Comparison of ENCODE assay signal across 34 mouse cellular contexts in the genomic region with DNA sequence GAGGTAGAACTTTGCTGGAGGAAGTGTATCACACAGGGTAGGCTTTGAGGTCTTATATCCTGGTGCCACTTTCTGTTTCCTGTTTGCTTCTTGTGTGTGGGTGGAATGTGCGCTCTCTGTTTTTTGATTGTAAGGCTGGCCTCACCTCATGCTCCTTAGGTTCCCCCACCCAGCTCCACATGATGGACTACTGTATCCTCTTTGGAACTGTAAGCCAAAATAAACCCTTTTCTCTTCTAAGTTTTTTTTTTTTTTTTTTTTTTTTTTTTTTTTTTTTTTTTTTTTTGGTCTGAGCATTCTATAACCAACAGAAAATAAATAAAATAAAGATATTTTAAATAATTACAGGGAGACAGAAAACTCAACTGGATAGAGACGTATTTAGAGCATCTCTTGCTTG.
"Had no signal": no experiment of that assay in that cellular context is flagged by ENCODE, and none has a peak within 500 bp of the region (broad histone marks: within the 10 kb centered on the region; RNA-seq: fewer than 3 reads in every experiment).

No protein-coding gene starts in this region.

- H3K4me2 ChIP-seq: heart, embryonic 12.5 days; heart, embryonic 13.5 days; heart, embryonic 15.5 days; hindbrain, embryonic 12.5 days; hindbrain, embryonic 13.5 days; hindbrain, embryonic 14.5 days; hindbrain, embryonic 15.5 days; intestine, embryonic 15.5 days; kidney, embryonic 15.5 days had no signal

- H3K36me3 ChIP-seq: intestine, embryonic 15.5 days had no signal

- H3K4me1 ChIP-seq: heart, embryonic 12.5 days; heart, embryonic 13.5 days; heart, embryonic 15.5 days; hindbrain, embryonic 10.5 days; hindbrain, embryonic 12.5 days; hindbrain, embryonic 13.5 days; hindbrain, embryonic 15.5 days; intestine, embryonic 15.5 days; kidney, embryonic 15.5 days had no signal

- ATAC-seq: hindbrain, embryonic 16.5 days; hindbrain, postnatal 0 days; inflammation-experienced regulatory T-cells, adult 6 months; intestine, embryonic 15.5 days; intestine, embryonic 16.5 days; intestine, postnatal 0 days had no signal

- H3K9me3 ChIP-seq: heart, embryonic 12.5 days; heart, embryonic 13.5 days; heart, embryonic 15.5 days; hindbrain, embryonic 10.5 days; hindbrain, embryonic 12.5 days; hindbrain, embryonic 13.5 days; hindbrain, embryonic 15.5 days; intestine, embryonic 15.5 days; kidney, embryonic 15.5 days had no signal

- H3K4me3 ChIP-seq: heart, embryonic 12.5 days; heart, embryonic 13.5 days; heart, embryonic 15.5 days; hindbrain, embryonic 10.5 days; hindbrain, embryonic 12.5 days; hindbrain, embryonic 13.5 days; hindbrain, embryonic 15.5 days; intestine, embryonic 15.5 days; kidney, embryonic 15.5 days; layer of hippocampus, adult 2 months; left cerebral cortex, adult 2 months had no signal

- H3K27me3 ChIP-seq: heart, embryonic 12.5 days; heart, embryonic 13.5 days; heart, embryonic 15.5 days; hindbrain, embryonic 12.5 days; hindbrain, embryonic 13.5 days; hindbrain, embryonic 15.5 days; intestine, embryonic 15.5 days; kidney, embryonic 15.5 days had no signal

- H3K9ac ChIP-seq: heart, embryonic 12.5 days; heart, embryonic 13.5 days; heart, embryonic 15.5 days; hindbrain, embryonic 12.5 days; hindbrain, embryonic 13.5 days; hindbrain, embryonic 14.5 days; hindbrain, embryonic 15.5 days; intestine, embryonic 15.5 days; kidney, embryonic 15.5 days had no signal

- H3K27ac ChIP-seq: heart, embryonic 13.5 days; heart, embryonic 15.5 days; hindbrain, embryonic 10.5 days; hindbrain, embryonic 12.5 days; hindbrain, embryonic 13.5 days; hindbrain, embryonic 14.5 days; hindbrain, embryonic 15.5 days; hindbrain, postnatal 0 days; intestine, embryonic 15.5 days; kidney, embryonic 15.5 days; kidney, postnatal 0 days; layer of hippocampus, adult 2 months; left cerebral cortex, adult 2 months had no signal

- DNase-seq: heart, postnatal 10 days; heart, postnatal 14 days; heart, postnatal 36 days; heart, postnatal 4 days; kidney, adult 11 months; kidney, adult 18-20 months; kidney, adult 2 months; kidney, adult 8-10 months; kidney, adult 9 months; kidney, postnatal 10 days; kidney, postnatal 14 days; kidney, postnatal 25 days; kidney, postnatal 36 days; kidney, postnatal 4 days; layer of hippocampus, adult 9-11 months; layer of hippocampus, postnatal 36 days had no signal
